Mouse (Mus musculus) CH12.LX (cell line): ENCODE results near the gene Tmem8b. TPM values are rescaled to one million over a fixed set of nuclear protein-coding genes. Genes with fewer than 3 reads are reported as not detected.
A peak's percentile ranks its signal among the peaks of the same experiment; 100 is the strongest.

Source experiments
- DNase-seq: peaks from one replicate; pipeline ENCODE4 v3.0.0-alpha.2; 2013; ENCODE audit errors: extremely low read depth
- H3K27ac ChIP-seq: 2 replicates; pipeline ENCODE4 v1.5.1; 2012; ENCODE audit warnings: low read depth, mild to moderate bottlenecking, control low read depth, moderate library complexity; ENCODE audit not compliant: insufficient read depth
- H3K27me3 ChIP-seq: replicated peaks from 2 replicates; pipeline ENCODE3; 2012; ENCODE audit warnings: inconsistent platforms
- H3K36me3 ChIP-seq, 2 experiments: replicated peaks in 1 of 2; 2 replicates each; pipeline versions ENCODE3 to v1.6.1; 2012; ENCODE audit warnings: inconsistent platforms in 1 of 2, low read length in 1 of 2, mild to moderate bottlenecking in 1 of 2, mixed read lengths in 1 of 2, moderate library complexity in 1 of 2; ENCODE audit not compliant: control insufficient read depth in 1 of 2, insufficient read depth in 1 of 2
- H3K4me1 ChIP-seq, 2 experiments: 2 replicates each; pipeline ENCODE4 v1.6.1; 2012; ENCODE audit warnings: inconsistent platforms in 1 of 2, moderate library complexity in 1 of 2; ENCODE audit not compliant: insufficient read depth in 2 of 2, control insufficient read depth in 1 of 2
- H3K4me2 ChIP-seq: 2 replicates; pipeline ENCODE4 v1.6.1; 2012; ENCODE audit warnings: low read depth, mild to moderate bottlenecking, control low read depth; ENCODE audit not compliant: poor library complexity, insufficient read depth, severe bottlenecking
- H3K4me3 ChIP-seq, 3 experiments: fragments of 150-350 bp in 1 of 3; sonication (generic) in 1 of 3; replicated peaks in 1 of 3; 2 replicates each; pipeline versions ENCODE3 to v1.5.1; 2011 to 2012; ENCODE audit warnings: low read depth in 2 of 3, low read length in 2 of 3, mild to moderate bottlenecking in 2 of 3, moderate library complexity in 2 of 3, control low read depth in 1 of 3, improper control_type of control experiment in 1 of 3, inconsistent platforms in 1 of 3, mixed read lengths in 1 of 3; ENCODE audit not compliant: poor library complexity in 1 of 3
- H3K79me2 ChIP-seq: replicated peaks from 2 replicates; pipeline ENCODE4 v1.6.1; 2012; ENCODE audit warnings: mild to moderate bottlenecking, moderate library complexity; ENCODE audit not compliant: control insufficient read depth, poor library complexity, insufficient read depth, severe bottlenecking; ENCODE audit errors: extremely low read depth
- H3K9ac ChIP-seq: 2 replicates; pipeline ENCODE4 v1.6.1; 2012; ENCODE audit warnings: low read depth, mild to moderate bottlenecking, control low read depth, moderate library complexity; ENCODE audit not compliant: insufficient read depth
- H3K9me3 ChIP-seq: replicated peaks from 2 replicates; pipeline ENCODE3; 2012; ENCODE audit warnings: low read length, inconsistent platforms, mixed read lengths
- CTCF ChIP-seq, 2 experiments: IDR thresholded peaks in 1 of 2; conservative IDR thresholded peaks in 1 of 2; 2 replicates each; pipeline ENCODE4 v1.5.1; 2011 to 2012; ENCODE audit warnings: low read depth in 2 of 2, low read length in 2 of 2, improper control_type of control experiment in 1 of 2, inconsistent platforms in 1 of 2, mild to moderate bottlenecking in 1 of 2, moderate library complexity in 1 of 2
- ELF1 ChIP-seq: IDR thresholded peaks from 2 replicates; pipeline ENCODE4 v1.6.1; 2014; ENCODE audit warnings: low read depth, mild to moderate bottlenecking, inconsistent platforms, low read length, improper control_type of control experiment
- JUN ChIP-seq: IDR thresholded peaks from 2 replicates; pipeline ENCODE4 v1.6.1; 2011; ENCODE audit warnings: low read depth, mild to moderate bottlenecking, low read length, improper control_type of control experiment, moderate library complexity; ENCODE audit not compliant: insufficient read depth
- MAFK ChIP-seq: IDR thresholded peaks from 2 replicates; pipeline ENCODE4 v1.6.1; 2011; ENCODE audit warnings: low read length, improper control_type of control experiment; ENCODE audit not compliant: insufficient replicate concordance
- MAX ChIP-seq: IDR thresholded peaks from 2 replicates; pipeline ENCODE4 v1.6.1; 2011; ENCODE audit warnings: low read length, improper control_type of control experiment
- MAZ ChIP-seq: IDR thresholded peaks from 2 replicates; pipeline ENCODE4 v1.6.1; 2012; ENCODE audit warnings: low read depth, mild to moderate bottlenecking, inconsistent platforms, low read length, improper control_type of control experiment, moderate library complexity
- MEF2A ChIP-seq: IDR thresholded peaks from 2 replicates; pipeline ENCODE4 v1.6.1; 2014; ENCODE audit warnings: low read depth, mild to moderate bottlenecking, inconsistent platforms, low read length, improper control_type of control experiment, borderline replicate concordance
- MYC ChIP-seq: IDR thresholded peaks from 2 replicates; pipeline ENCODE4 v1.6.1; 2011; ENCODE audit warnings: low read depth, mild to moderate bottlenecking, improper control_type of control experiment, low read length
- NELFE ChIP-seq: IDR thresholded peaks from 2 replicates; pipeline ENCODE4 v1.6.1; 2011; ENCODE audit warnings: low read depth, low read length, improper control_type of control experiment
- PAX5 ChIP-seq: IDR thresholded peaks from 2 replicates; pipeline ENCODE4 v1.6.1; 2012; ENCODE audit warnings: low read length, inconsistent platforms, mixed read lengths
- POLR2A ChIP-seq: IDR thresholded peaks from 2 replicates; pipeline ENCODE4 v1.6.1; 2011; ENCODE audit warnings: low read depth, mild to moderate bottlenecking, improper control_type of control experiment, low read length
- POLR2AphosphoS2 ChIP-seq: IDR thresholded peaks from 2 replicates; pipeline ENCODE4 v1.6.1; 2011; ENCODE audit warnings: low read depth, low read length, improper control_type of control experiment
- RCOR1 ChIP-seq: conservative IDR thresholded peaks from 2 replicates; pipeline ENCODE4 v1.6.1; 2012; ENCODE audit warnings: low read depth, mild to moderate bottlenecking, inconsistent platforms, low read length, improper control_type of control experiment
- TCF12 ChIP-seq: IDR thresholded peaks from 2 replicates; pipeline ENCODE4 v1.6.1; 2014; ENCODE audit warnings: low read depth, mild to moderate bottlenecking, inconsistent platforms, low read length, improper control_type of control experiment
- UBTF ChIP-seq: IDR thresholded peaks from 2 replicates; pipeline ENCODE4 v1.6.1; 2012; ENCODE audit warnings: low read depth, mild to moderate bottlenecking, inconsistent platforms, low read length, improper control_type of control experiment, moderate library complexity
- USF2 ChIP-seq: conservative IDR thresholded peaks from 2 replicates; pipeline ENCODE4 v1.6.1; 2011; ENCODE audit warnings: low read depth, low read length, improper control_type of control experiment
- ZC3H11A ChIP-seq: IDR thresholded peaks from 2 replicates; pipeline ENCODE4 v1.6.1; 2012; ENCODE audit warnings: low read depth, mild to moderate bottlenecking, inconsistent platforms, low read length, improper control_type of control experiment
- ZNF384 ChIP-seq: IDR thresholded peaks from 2 replicates; pipeline ENCODE4 v1.6.1; 2012; ENCODE audit warnings: low read depth, low read length, improper control_type of control experiment, inconsistent platforms
- dilution Hi-C: fragments of 300-500 bp; cut with MboI; formaldehyde crosslinking; loops from 2 replicates; pipeline ENCODE4 v1.14.3; 2020; ENCODE audit warnings: low sequenced_read_pairs; ENCODE audit not compliant: extremely low pct_unique_long_range_greater_than_20kb, extremely low pct_ligation_motif_present
- in situ Hi-C: fragments of 300-500 bp; cut with MboI; formaldehyde crosslinking; loops from 3 replicates; pipeline ENCODE4 v1.14.3; 2019; ENCODE audit warnings: low sequenced_read_pairs, low pct_ligation_motif_present, low pct_unique_long_range_greater_than_20kb, mixed read lengths
- polyA plus RNA-seq: library from polyadenylated mRNA; unstranded; fragments of >175 nt; gene quantifications from 2 replicates; pipeline ENCODE4 v1.2.1, GENCODE M21; 2012; ENCODE audit warnings: low read depth; ENCODE audit not compliant: insufficient read length
- total RNA-seq, 2 experiments: library from RNA; depleted of rRNA; stranded (reverse); fragments of 300-350 nt in 1 of 2; fragments of >200 nt in 1 of 2; gene quantifications; 2 replicates each; pipeline ENCODE4 v1.2.3; 2012 to 2014

Gene Tmem8b
- total and polyA plus RNA-seq, 3 experiments, result 0.26 to 0.47 TPM; not detected in 1

- Histone ChIP-seq H3K27me3 (peaks cover 83% of the 10 kb centered on the region), H3K4me3 (peak within 1 kb of the TSS in 1 of 3 experiments; percentile 50), H3K27ac (no peak within 1 kb of the TSS), H3K9ac (peak within 1 kb of the TSS; percentile 80), H3K4me2 (peak within 1 kb of the TSS; percentile 87), H3K79me2 (no peaks in the 10 kb centered on the region), H3K4me1 (no peaks in the 10 kb centered on the region), H3K36me3 (no peaks in the 10 kb centered on the region), H3K9me3 (peaks cover 7% of the 10 kb centered on the region)
- in situ Hi-C loops, result no loop called here
- DNase-seq, result no peak
- dilution Hi-C loops, result no loop called here
- no peak for TF ChIP-seq MYC
- no peak for TF ChIP-seq RCOR1
- no peak for TF ChIP-seq USF2
- no peak for TF ChIP-seq PAX5
- no peak for TF ChIP-seq POLR2A
- no peak for TF ChIP-seq JUN
These were observed 37.5 kb upstream of the Tmem8b start, which contains the start of gene Npr2 for GRCm38 (mm10) chr4:43631046-43631955. Gene Npr2 (plus strand): TSS chr4:43631935.

- in situ Hi-C loops (no loop called here), dilution Hi-C loops (no loop called here)
- Histone ChIP-seq H3K27ac (no peak overlapping the region), H3K9ac (no peak overlapping the region; the same call in 1 of the 2 replicates), H3K4me2 (no peak overlapping the region), H3K4me3 (no peak overlapping the region), H3K79me2 (no peaks in the 10 kb centered on the region), H3K36me3 (no peaks in the 10 kb centered on the region), H3K27me3 (peaks cover 82% of the 10 kb centered on the region), H3K4me1 (no peaks in the 10 kb centered on the region), H3K9me3 (no peaks in the 10 kb centered on the region)
- TF ChIP-seq CTCF (conservative IDR thresholded peaks at IDR 0.05 in 1 of 2, IDR thresholded peaks at IDR 0.05 in 1 of 2; ENCODE audit: low read depth in 2 of 2, low read length in 2 of 2) (no peak), MEF2A (no peak), MAZ (no peak), UBTF (no peak), TCF12 (no peak), MAX (no peak), JUN (no peak), NELFE (no peak), ELF1 (no peak), MAFK (no peak), POLR2AphosphoS2 (no peak), MYC (no peak), ZNF384 (no peak), ZC3H11A (no peak)
- no peak for DNase-seq
These were observed 36.5 kb upstream of the Tmem8b start for GRCm38 (mm10) chr4:43631956-43632920.
